Mouse (Mus musculus): ENCODE results near the gene Mterf4. TPM values are rescaled to one million over a fixed set of nuclear protein-coding genes. Genes with fewer than 3 reads are reported as not detected.

The Mterf4 gene
- polyA plus RNA-seq, 1 experiment from 2014 or later: 28.6 TPM

DNA sequence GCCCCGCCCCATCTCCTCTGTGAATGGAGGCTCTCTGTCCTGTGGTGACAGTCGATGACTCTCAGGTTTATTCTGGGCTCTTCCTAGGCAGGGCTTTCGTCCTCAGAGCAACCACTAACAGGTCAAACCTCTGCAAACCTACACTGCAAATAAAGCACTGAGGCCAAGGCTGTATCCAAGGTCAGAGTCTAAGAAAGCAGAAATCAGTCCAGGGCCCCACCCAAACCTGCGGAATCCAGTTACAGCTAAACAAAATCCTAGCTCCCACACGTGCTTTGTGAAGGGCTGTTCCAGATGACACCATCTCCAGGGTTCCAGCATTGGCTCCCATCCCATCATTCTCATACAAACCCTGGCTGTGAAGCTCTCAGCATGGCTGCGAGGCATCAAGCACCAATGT lies 30.2 kb downstream of the Mterf4 start:
- H3K36me3 ChIP-seq (ENCODE audit: control insufficient read depth, insufficient read depth, low read length): peaks cover 3% of the 10 kb centered on the region; the same call in 1 of the 2 replicates
- H3K4me3 ChIP-seq (ENCODE audit: low read depth, low read length): no peak overlapping the region
- WGBS: 75% methylated on average over 6 of the region's 6 CpGs
- no peak overlapping the region for H3K27ac ChIP-seq (ENCODE audit: low read length)
- H3K27me3 ChIP-seq (ENCODE audit: control insufficient read depth, insufficient read depth, low read length): no peaks in the 10 kb centered on the region
- no peak overlapping the region for H3K4me2 ChIP-seq (replicated peaks; ENCODE audit: low read depth, low read length)
- no peak for ATAC-seq (ENCODE audit: insufficient number of reproducible peaks, insufficient read depth, low FRiP score, low read depth)
- H3K9ac ChIP-seq (replicated peaks; ENCODE audit: low read depth, low read length): no peak overlapping the region
- no peaks in the 10 kb centered on the region for H3K9me3 ChIP-seq (ENCODE audit: control insufficient read depth, low read depth, low read length)
- H3K4me1 ChIP-seq (ENCODE audit: control insufficient read depth, insufficient read depth, low read length): no peaks in the 10 kb centered on the region

DNA sequence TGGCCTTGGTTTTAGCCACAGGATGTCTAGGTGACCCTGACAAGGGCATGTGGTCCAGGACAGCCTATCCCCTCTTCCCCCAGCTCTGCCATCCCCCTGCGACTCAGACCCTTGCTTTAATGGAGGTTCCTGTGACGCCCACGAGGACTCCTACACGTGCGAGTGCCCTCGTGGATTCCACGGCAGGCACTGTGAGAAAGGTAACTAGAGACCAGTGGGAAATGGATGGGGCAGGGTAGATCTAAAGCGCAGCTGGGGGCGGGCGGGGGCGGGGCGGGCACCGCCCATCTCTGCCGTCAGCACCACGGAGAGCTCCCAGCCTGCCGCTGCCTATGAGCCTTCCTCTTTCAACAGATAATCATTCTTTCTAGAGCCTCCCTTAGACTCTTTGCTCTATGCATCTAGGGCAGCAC lies 33.3 kb downstream of the Mterf4 start:
- Histone ChIP-seq H3K4me1 (ENCODE audit: control insufficient read depth, insufficient read depth, low read length) (no peaks in the 10 kb centered on the region), H3K27ac (ENCODE audit: low read length) (no peak overlapping the region), H3K4me2 (replicated peaks; ENCODE audit: low read depth, low read length) (no peak overlapping the region), H3K27me3 (ENCODE audit: control insufficient read depth, insufficient read depth, low read length) (no peaks in the 10 kb centered on the region), H3K36me3 (ENCODE audit: control insufficient read depth, insufficient read depth, low read length) (peaks cover 3% of the 10 kb centered on the region; the same call in 1 of the 2 replicates), H3K9me3 (ENCODE audit: control insufficient read depth, low read depth, low read length) (no peaks in the 10 kb centered on the region), H3K9ac (replicated peaks; ENCODE audit: low read depth, low read length) (no peak overlapping the region), H3K4me3 (ENCODE audit: low read depth, low read length) (no peak overlapping the region)
- ATAC-seq (ENCODE audit: insufficient number of reproducible peaks, insufficient read depth, low FRiP score, low read depth): no peak
- 5% methylated on average over 16 of the region's 16 CpGs for WGBS

DNA sequence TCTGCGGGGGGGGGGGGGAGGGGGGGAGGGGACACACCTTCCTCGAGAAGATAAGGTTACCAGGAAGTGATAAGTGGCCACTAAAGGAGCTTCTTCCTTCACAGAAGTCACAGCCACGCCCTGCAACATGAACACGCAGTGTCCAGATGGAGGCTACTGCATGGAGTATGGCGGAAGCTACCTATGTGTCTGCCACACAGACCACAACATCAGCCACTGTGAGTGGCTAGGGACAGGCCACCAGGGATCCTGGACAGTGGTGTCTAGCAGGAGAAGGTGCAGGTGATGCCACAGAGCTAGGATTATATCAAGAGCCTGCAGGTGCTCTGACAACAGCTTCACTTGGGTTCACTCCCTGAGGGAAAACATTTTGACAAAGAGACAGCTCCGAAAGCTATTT lies 34.0 kb downstream of the Mterf4 start:
- H3K9ac ChIP-seq (replicated peaks; ENCODE audit: low read depth, low read length): no peak overlapping the region
- no peaks in the 10 kb centered on the region for H3K4me1 ChIP-seq (ENCODE audit: control insufficient read depth, insufficient read depth, low read length)
- no peak for ATAC-seq (ENCODE audit: insufficient number of reproducible peaks, insufficient read depth, low FRiP score, low read depth)
- H3K36me3 ChIP-seq (ENCODE audit: control insufficient read depth, insufficient read depth, low read length): peaks cover 3% of the 10 kb centered on the region; the same call in 1 of the 2 replicates
- WGBS: 67% methylated on average over 6 of the region's 6 CpGs
- H3K4me2 ChIP-seq (replicated peaks; ENCODE audit: low read depth, low read length): no peak overlapping the region
- no peak overlapping the region for H3K27ac ChIP-seq (ENCODE audit: low read length)
- H3K9me3 ChIP-seq (ENCODE audit: control insufficient read depth, low read depth, low read length): no peaks in the 10 kb centered on the region
- no peak overlapping the region for H3K4me3 ChIP-seq (ENCODE audit: low read depth, low read length)
- H3K27me3 ChIP-seq (ENCODE audit: control insufficient read depth, insufficient read depth, low read length): no peaks in the 10 kb centered on the region

DNA sequence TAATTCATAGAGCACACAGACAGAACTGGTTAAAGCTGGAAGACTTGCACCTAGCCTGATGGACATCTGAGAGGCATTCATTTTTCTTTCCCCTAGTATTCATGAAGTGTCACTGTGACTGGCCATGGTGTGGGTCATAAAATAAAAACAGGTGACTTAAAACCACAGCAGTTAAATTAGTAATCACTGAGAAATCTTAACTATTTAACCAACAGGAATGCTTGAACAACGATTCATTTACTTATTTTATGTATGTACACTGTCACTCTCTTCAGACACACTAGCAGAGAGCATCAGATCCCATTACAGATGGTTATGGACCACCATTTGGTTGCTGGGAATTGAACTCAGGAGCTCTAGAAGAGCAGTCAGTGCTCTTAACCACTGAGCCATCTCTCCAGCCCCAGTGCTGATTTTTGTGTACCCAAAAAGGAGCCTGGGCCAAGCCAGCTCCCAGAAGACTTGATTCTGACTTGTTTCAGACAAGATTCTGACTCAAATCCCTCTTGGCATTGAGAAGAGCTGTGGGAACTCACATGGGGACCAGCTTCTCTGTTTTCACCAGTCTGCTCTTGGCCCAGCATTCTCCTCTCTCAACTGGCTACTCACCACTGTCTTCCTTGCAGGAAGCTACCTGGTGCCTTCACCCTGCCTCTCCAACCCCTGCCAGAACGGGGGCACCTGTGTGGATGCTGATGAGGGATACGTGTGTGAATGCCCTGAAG lies 35.0 kb downstream of the Mterf4 start:
- Histone ChIP-seq H3K27me3 (ENCODE audit: control insufficient read depth, insufficient read depth, low read length) (no peaks in the 10 kb centered on the region), H3K4me2 (replicated peaks; ENCODE audit: low read depth, low read length) (no peak overlapping the region), H3K27ac (ENCODE audit: low read length) (no peak overlapping the region), H3K9ac (replicated peaks; ENCODE audit: low read depth, low read length) (no peak overlapping the region), H3K4me3 (ENCODE audit: low read depth, low read length) (no peak overlapping the region), H3K4me1 (ENCODE audit: control insufficient read depth, insufficient read depth, low read length) (no peaks in the 10 kb centered on the region), H3K36me3 (ENCODE audit: control insufficient read depth, insufficient read depth, low read length) (peaks cover 3% of the 10 kb centered on the region; the same call in 1 of the 2 replicates), H3K9me3 (ENCODE audit: control insufficient read depth, low read depth, low read length) (no peaks in the 10 kb centered on the region)
- ATAC-seq (ENCODE audit: insufficient number of reproducible peaks, insufficient read depth, low FRiP score, low read depth): no peak
- 60% methylated on average over 3 of the region's 3 CpGs for WGBS

DNA sequence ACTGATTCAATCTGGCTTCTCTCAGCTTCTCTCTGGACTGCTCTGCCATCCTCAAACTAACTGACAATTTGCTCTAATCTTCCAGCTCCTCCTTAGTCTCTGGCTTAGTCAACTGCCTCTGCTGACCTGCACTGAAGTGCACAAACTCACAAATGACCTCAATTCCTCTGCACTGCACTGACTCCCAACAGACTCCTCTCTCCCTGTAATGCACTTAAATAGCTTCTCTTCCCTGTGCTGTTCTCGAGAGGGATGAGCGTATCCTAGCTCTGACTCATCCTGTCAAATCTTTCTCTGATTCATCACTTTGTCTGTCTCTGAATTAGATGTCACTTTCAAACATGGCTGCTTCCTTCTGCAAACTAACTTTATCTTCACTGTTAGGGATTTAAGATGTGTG lies 37.5 kb downstream of the Mterf4 start:
- Histone ChIP-seq H3K27ac (ENCODE audit: low read length) (no peak overlapping the region), H3K4me3 (ENCODE audit: low read depth, low read length) (no peak overlapping the region), H3K9ac (replicated peaks; ENCODE audit: low read depth, low read length) (no peak overlapping the region), H3K4me1 (ENCODE audit: control insufficient read depth, insufficient read depth, low read length) (no peaks in the 10 kb centered on the region), H3K27me3 (ENCODE audit: control insufficient read depth, insufficient read depth, low read length) (no peaks in the 10 kb centered on the region), H3K4me2 (replicated peaks; ENCODE audit: low read depth, low read length) (no peak overlapping the region), H3K36me3 (ENCODE audit: control insufficient read depth, insufficient read depth, low read length) (no peaks in the 10 kb centered on the region), H3K9me3 (ENCODE audit: control insufficient read depth, low read depth, low read length) (no peaks in the 10 kb centered on the region)
- no peak for ATAC-seq (ENCODE audit: insufficient number of reproducible peaks, insufficient read depth, low FRiP score, low read depth)
- 84% methylated on average over 2 of the region's 2 CpGs for WGBS

DNA sequence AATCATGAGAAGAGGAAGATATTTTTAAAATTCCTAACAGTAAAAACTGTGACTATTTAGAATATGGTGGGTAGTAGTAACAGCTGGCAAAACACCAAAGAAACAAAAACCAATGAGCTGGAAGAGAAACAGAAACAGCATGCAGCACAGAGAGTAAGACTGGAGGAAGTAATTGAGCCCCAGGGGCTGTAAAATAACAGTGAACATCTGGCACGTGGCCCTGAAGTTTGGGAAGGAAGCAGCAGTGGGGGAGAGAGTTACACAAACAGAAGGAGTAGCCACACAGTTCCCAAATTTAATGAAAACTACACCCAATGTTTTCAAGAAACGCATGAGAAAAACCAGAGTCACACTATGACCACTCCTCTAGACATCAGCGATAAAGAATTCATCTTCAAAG lies 38.5 kb downstream of the Mterf4 start:
- Histone ChIP-seq H3K4me1 (ENCODE audit: control insufficient read depth, insufficient read depth, low read length) (no peaks in the 10 kb centered on the region), H3K4me2 (replicated peaks; ENCODE audit: low read depth, low read length) (no peak overlapping the region), H3K4me3 (ENCODE audit: low read depth, low read length) (no peak overlapping the region), H3K36me3 (ENCODE audit: control insufficient read depth, insufficient read depth, low read length) (no peaks in the 10 kb centered on the region), H3K9ac (replicated peaks; ENCODE audit: low read depth, low read length) (no peak overlapping the region), H3K9me3 (ENCODE audit: control insufficient read depth, low read depth, low read length) (no peaks in the 10 kb centered on the region), H3K27ac (ENCODE audit: low read length) (no peak overlapping the region), H3K27me3 (ENCODE audit: control insufficient read depth, insufficient read depth, low read length) (no peaks in the 10 kb centered on the region)
- WGBS: 52% methylated on average over 3 of the region's 3 CpGs
- no peak for ATAC-seq (ENCODE audit: insufficient number of reproducible peaks, insufficient read depth, low FRiP score, low read depth)

DNA sequence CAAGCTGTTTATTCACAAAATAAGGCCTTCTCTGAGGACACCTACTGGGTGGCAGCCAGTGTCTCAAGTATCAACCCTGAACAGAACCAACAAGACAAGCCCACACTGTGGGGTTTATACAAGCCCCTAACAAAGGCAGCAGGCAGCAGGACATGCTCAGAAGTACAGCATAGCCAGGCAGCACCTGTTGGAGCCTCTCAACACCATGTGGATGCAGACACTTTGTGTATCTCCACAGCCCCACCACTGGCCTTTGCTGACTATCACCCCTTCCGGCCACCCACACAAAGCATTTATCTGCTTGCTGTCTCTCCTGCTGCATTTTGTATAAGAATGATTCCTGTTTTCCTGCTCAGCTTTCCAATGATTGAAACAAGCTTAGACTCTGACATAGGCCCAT lies 48.2 kb downstream of the Mterf4 start:
- H3K9me3 ChIP-seq (ENCODE audit: control insufficient read depth, low read depth, low read length): no peaks in the 10 kb centered on the region
- no peak overlapping the region for H3K4me2 ChIP-seq (replicated peaks; ENCODE audit: low read depth, low read length)
- H3K4me1 ChIP-seq (ENCODE audit: control insufficient read depth, insufficient read depth, low read length): 0 out of 2 replicates have a peak, but pooled peaks cover 6% of the 10 kb centered on the region
- H3K4me3 ChIP-seq (ENCODE audit: low read depth, low read length): no peak overlapping the region
- WGBS: 79% methylated on average over 1 of the region's 1 CpGs
- H3K27me3 ChIP-seq (ENCODE audit: control insufficient read depth, insufficient read depth, low read length): no peaks in the 10 kb centered on the region
- no peak for ATAC-seq (ENCODE audit: insufficient number of reproducible peaks, insufficient read depth, low FRiP score, low read depth)
- H3K27ac ChIP-seq (ENCODE audit: low read length): no peak overlapping the region
- no peak overlapping the region for H3K9ac ChIP-seq (replicated peaks; ENCODE audit: low read depth, low read length)
- H3K36me3 ChIP-seq (ENCODE audit: control insufficient read depth, insufficient read depth, low read length): no peaks in the 10 kb centered on the region

DNA sequence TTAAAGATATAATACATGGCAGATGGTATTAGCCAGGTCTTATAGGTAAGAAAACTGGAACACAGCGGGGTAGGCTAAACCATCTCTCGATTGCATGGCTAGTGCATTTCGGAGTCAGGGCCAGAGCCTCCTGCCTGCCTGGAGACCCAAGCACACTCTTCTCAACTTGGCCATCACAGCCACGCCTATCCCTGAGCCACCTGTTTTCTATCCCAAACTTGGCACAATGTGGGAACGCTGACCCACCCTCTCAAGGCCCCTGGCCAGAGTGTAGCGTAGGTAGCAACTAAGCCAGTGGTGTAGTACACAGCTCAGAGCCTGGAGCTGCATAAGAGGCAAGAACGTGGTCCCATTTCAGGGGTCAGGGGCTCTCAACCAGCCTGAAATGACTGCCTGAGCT lies 50.0 kb downstream of the Mterf4 start:
- no peak for ATAC-seq (ENCODE audit: insufficient number of reproducible peaks, insufficient read depth, low FRiP score, low read depth)
- no peak overlapping the region for H3K4me2 ChIP-seq (replicated peaks; ENCODE audit: low read depth, low read length)
- no peaks in the 10 kb centered on the region for H3K27me3 ChIP-seq (ENCODE audit: control insufficient read depth, insufficient read depth, low read length)
- no peaks in the 10 kb centered on the region for H3K9me3 ChIP-seq (ENCODE audit: control insufficient read depth, low read depth, low read length)
- 0 out of 2 replicates have a peak, but pooled peaks cover 6% of the 10 kb centered on the region for H3K4me1 ChIP-seq (ENCODE audit: control insufficient read depth, insufficient read depth, low read length)
- no peak overlapping the region for H3K9ac ChIP-seq (replicated peaks; ENCODE audit: low read depth, low read length)
- no peak overlapping the region for H3K27ac ChIP-seq (ENCODE audit: low read length)
- 90% methylated on average over 7 of the region's 7 CpGs for WGBS
- no peaks in the 10 kb centered on the region for H3K36me3 ChIP-seq (ENCODE audit: control insufficient read depth, insufficient read depth, low read length)
- no peak overlapping the region for H3K4me3 ChIP-seq (ENCODE audit: low read depth, low read length)

DNA sequence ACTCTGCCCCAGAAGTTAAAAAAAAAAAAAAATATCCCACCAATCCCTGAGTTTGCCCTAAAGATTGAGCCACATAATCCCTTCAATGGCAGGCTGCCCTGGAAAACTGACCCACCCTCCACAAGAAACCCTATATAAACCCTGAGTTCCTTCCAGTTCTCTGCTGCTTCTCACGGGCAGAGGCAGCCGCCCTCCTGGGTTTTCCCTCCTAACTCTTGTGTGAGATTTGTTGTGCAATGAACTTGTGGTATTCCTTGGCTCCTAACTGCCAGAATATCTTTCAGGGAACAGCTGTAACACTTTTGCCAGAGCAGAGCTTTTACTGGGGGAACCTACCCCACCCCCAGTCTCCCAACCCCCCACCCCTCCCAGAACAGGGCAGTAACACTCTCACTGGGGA lies 53.1 kb downstream of the Mterf4 start:
- H3K4me1 ChIP-seq (ENCODE audit: control insufficient read depth, insufficient read depth, low read length): 0 out of 2 replicates have a peak, but pooled peaks cover 6% of the 10 kb centered on the region
- H3K36me3 ChIP-seq (ENCODE audit: control insufficient read depth, insufficient read depth, low read length): no peaks in the 10 kb centered on the region
- H3K27me3 ChIP-seq (ENCODE audit: control insufficient read depth, insufficient read depth, low read length): no peaks in the 10 kb centered on the region
- H3K27ac ChIP-seq (ENCODE audit: low read length): no peak overlapping the region
- WGBS: 25% methylated on average over 2 of the region's 2 CpGs
- H3K4me3 ChIP-seq (ENCODE audit: low read depth, low read length): no peak overlapping the region
- H3K4me2 ChIP-seq (replicated peaks; ENCODE audit: low read depth, low read length): no peak overlapping the region
- no peak overlapping the region for H3K9ac ChIP-seq (replicated peaks; ENCODE audit: low read depth, low read length)
- no peak for ATAC-seq (ENCODE audit: insufficient number of reproducible peaks, insufficient read depth, low FRiP score, low read depth)
- H3K9me3 ChIP-seq (ENCODE audit: control insufficient read depth, low read depth, low read length): no peaks in the 10 kb centered on the region

All from stomach, embryonic 14.5 days (tissue).